Mouse (Mus musculus): ENCODE measurements around the gene Pdx1.

The Pdx1 gene

GRCm38 (mm10) chr5:147269926-147270672, at the start of gene Pdx1:
Gene Pdx1, plus strand, starts transcription at chr5:147269959.
- in situ Hi-C loops (cut with MseI, MboI): no loop called here

- in situ Hi-C loops (cut with MseI, MboI): loop anchor here in 1 of 2 experiments (5.0 kb wide), 1 partner anchor 105 kb away; no protein-coding TSS in a partner anchor
Measured at GRCm38 (mm10) chr5:147227354-147228112, 42.2 kb upstream of the Pdx1 start.

- in situ Hi-C loops (cut with MseI, MboI): no loop called here
Measured at GRCm38 (mm10) chr5:147235406-147236309, 34.1 kb upstream of the Pdx1 start.

GRCm38 (mm10) chr5:147243908-147244307, 25.9 kb upstream of the Pdx1 start:
- in situ Hi-C loops (cut with MseI, MboI): no loop called here

GRCm38 (mm10) chr5:147260189-147260588, 9.6 kb upstream of the Pdx1 start:
- in situ Hi-C loops (cut with MseI, MboI): no loop called here

DNA sequence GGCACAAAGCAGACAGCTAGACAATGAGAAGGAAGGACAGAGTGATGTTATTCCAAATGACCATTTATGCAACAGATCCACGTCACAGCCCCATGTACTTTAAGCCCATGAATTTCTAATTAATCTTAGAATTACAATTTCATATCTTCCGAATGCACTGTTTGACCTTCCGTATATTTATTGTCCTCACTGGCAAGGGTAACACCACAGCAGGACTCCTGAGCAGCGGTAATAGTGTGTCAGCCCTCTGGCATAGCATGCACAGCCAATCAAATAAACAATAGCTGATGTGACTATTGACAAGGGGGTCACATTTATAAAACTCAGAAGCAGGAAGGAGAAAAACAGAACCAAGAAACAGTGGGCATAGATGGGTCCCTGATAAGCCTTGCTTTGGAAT, 9.0 kb upstream of the Pdx1 start:
- in situ Hi-C loops (cut with MseI, MboI): no loop called here

GRCm38 (mm10) chr5:147261899-147262541, 7.7 kb upstream of the Pdx1 start:
- in situ Hi-C loops (cut with MseI, MboI): no loop called here

DNA sequence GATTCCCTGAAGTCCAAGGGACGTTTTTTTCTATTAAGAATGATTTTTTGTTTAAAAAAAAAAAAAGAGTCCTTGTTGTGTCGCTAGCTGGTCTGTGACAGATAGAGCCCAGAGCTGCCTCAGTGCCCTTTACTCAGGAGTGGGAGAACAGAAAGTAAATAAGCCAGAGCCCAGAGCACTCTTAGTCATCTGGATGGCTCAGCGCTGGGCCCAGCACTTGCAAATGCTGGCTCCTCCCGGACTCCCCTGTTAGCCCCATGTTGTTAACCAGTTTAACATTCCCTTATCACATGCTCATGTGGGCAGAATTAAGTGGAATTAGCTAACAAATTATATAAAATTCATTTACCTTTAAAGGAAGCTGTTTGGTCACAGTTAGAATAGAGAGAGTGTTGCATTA, 5.8 kb upstream of the Pdx1 start:
- in situ Hi-C loops (cut with MseI, MboI): no loop called here

GRCm38 (mm10) chr5:147267434-147267833, 2.3 kb upstream of the Pdx1 start:
- in situ Hi-C loops (cut with MseI, MboI): no loop called here

DNA sequence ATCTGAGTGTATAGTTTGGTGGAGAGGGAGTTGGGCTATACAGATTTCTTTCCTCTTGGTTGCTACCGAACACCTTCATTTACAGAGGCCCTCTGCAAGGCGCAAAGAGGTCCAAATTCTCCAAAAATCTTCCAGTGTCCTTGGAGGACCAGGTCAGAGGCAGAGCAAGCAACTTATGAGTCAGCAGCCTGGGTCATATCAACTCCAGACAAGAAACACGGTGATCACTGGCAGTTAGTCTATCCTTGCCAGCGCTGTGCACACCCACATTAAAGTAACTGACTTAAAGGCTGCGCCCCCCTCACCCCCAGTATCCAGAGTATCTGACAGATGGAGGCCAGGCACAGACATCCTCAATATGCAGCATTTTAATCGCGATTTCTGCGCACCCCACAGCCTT, 1.0 kb upstream of the Pdx1 start:
- in situ Hi-C loops (cut with MseI, MboI): no loop called here

DNA sequence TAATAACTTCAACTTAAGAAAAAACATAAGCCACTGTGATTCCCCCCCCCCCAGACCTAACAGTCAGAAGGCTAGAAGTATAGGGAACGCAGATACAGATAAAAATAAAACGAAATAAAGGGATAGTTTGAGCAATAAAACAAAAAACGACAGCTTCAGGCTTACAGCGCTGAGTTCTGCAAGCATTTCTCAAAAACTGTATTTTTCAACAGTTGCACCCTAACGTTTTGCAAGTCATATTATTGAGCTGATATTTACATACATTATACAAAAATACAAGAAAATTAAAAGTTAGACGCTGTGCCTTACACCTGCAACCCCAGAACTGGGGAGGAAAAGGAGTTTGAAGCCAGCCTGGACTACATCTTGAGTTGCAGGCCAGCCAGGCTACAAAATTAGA, 388 bp upstream of the Pdx1 start:
- in situ Hi-C loops (cut with MseI, MboI): no loop called here

GRCm38 (mm10) chr5:147270673-147271655, 1.2 kb downstream of the Pdx1 start:
- in situ Hi-C loops (cut with MseI, MboI): no loop called here

DNA sequence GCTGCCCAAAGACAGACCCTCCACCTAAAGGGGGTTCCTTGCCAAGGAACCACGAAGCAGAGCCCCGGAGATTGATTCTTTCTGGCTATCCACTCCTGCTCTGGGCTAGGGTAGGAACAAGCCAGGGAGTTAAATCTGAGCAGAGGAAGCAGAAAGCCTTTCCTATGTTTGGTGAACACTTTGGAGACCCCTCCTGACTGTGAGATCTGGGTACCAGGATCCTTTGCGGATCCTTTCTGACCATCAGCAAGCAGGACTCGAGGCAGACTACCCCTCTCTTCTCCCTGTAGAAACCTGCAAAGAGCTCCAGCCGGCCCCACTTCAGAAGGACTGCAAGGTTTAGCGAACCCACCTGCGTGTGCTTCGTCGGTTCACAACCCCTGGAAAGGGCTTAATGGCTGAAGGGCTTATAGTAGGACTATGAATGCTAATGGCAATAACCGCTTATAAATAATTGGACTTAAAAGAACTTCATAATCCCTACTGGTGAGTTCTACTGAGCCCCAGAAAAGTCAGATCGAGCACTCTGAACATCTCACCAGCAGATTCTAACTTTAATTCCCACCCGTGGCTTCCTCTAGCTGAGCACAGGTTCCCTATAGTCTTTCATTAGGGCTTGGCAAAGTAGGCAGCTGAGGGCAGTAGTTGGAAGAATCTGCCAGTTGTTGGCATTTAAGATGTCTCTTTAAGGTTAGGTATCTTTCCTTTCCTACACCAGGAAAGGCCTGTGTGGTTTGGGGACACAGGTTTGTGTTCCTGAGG, 2.5 kb downstream of the Pdx1 start:
- in situ Hi-C loops (cut with MseI, MboI): no loop called here

GRCm38 (mm10) chr5:147272808-147273345, 3.1 kb downstream of the Pdx1 start:
- in situ Hi-C loops (cut with MseI, MboI): no loop called here

DNA sequence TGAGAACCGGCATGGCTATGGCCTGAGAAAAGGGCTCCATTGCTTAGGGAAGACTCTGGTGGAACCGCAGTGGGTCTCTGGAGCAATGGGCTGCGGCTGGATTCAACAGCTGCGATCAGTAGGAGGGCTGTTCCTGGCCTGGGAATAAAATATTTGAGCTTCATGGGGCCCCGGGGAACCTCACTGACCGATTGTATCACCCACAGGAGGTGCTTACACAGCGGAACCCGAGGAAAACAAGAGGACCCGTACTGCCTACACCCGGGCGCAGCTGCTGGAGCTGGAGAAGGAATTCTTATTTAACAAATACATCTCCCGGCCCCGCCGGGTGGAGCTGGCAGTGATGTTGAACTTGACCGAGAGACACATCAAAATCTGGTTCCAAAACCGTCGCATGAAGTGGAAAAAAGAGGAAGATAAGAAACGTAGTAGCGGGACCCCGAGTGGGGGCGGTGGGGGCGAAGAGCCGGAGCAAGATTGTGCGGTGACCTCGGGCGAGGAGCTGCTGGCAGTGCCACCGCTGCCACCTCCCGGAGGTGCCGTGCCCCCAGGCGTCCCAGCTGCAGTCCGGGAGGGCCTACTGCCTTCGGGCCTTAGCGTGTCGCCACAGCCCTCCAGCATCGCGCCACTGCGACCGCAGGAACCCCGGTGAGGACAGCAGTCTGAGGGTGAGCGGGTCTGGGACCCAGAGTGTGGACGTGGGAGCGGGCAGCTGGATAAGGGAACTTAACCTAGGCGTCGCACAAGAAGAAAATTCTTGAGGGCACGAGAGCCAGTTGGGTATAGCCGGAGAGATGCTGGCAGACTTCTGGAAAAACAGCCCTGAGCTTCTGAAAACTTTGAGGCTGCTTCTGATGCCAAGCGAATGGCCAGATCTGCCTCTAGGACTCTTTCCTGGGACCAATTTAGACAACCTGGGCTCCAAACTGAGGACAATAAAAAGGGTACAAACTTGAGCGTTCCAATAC, 4.7 kb downstream of the Pdx1 start:
- in situ Hi-C loops (cut with MseI, MboI): no loop called here

- in situ Hi-C loops (cut with MseI, MboI): no loop called here
Measured at GRCm38 (mm10) chr5:147275761-147276160, 6.0 kb downstream of the Pdx1 start.

- in situ Hi-C loops (cut with MseI, MboI): no loop called here
Measured at GRCm38 (mm10) chr5:147276701-147277546, 7.2 kb downstream of the Pdx1 start.

Data from mouse trophoblast stem cell (cell line).